Mouse (Mus musculus): ENCODE results near the gene Slc22a12. TPM values are rescaled to one million over a fixed set of nuclear protein-coding genes. Genes with fewer than 3 reads are reported as not detected.

Slc22a12 gene
- total RNA-seq, 2 experiments from 2014 or later, result 0.37 to 10.1 TPM

GRCm38 (mm10) chr19:6495714-6496113 lies 47.1 kb downstream of the Slc22a12 start:
- DNase-seq (ENCODE audit: low spot score in 2 of 2), result no peak

GRCm38 (mm10) chr19:6494504-6495170 lies 48.2 kb downstream of the Slc22a12 start:
- no peak for DNase-seq (ENCODE audit: low spot score in 2 of 2)

- DNase-seq (ENCODE audit: low spot score in 2 of 2), result no peak
Measured at GRCm38 (mm10) chr19:6494032-6494431, 48.8 kb downstream of the Slc22a12 start.

- DNase-seq (ENCODE audit: low spot score in 2 of 2), result no peak
Measured at GRCm38 (mm10) chr19:6493219-6493618, 49.6 kb downstream of the Slc22a12 start.

- peak; percentile 46 to 54 for DNase-seq (ENCODE audit: low spot score in 2 of 2)
Measured at GRCm38 (mm10) chr19:6492124-6492523, 50.7 kb downstream of the Slc22a12 start.

- DNase-seq (ENCODE audit: low spot score in 2 of 2), result no peak
Measured at GRCm38 (mm10) chr19:6491538-6491937, 51.3 kb downstream of the Slc22a12 start.

GRCm38 (mm10) chr19:6489030-6489429 lies 53.8 kb downstream of the Slc22a12 start:
- peak; percentile 65 to 81 for DNase-seq (ENCODE audit: low spot score in 2 of 2)

Small RNA genes within 50 kb of the gene (microRNA-seq; reads per million reads assigned to microRNA genes)
- not detected for gene Gm26460

Other genes starting within 250 kb of the Slc22a12 start
- gene Cdc42bpg, start 236.6 kb downstream of the Slc22a12 start, total RNA-seq (2021), result 10 to 100 TPM; 18.4 to 20.6 TPM
- gene Men1, start 208.1 kb downstream of the Slc22a12 start, total RNA-seq (2021), result 10 to 100 TPM; 44.3 to 47.5 TPM
- 10 to 100 TPM; 61.1 to 62.0 TPM for gene Map4k2, start 201.9 kb downstream of the Slc22a12 start, total RNA-seq (2021)
- gene Sf1, start 179.3 kb downstream of the Slc22a12 start, total RNA-seq (2021), result 100 to 1,000 TPM; 270 to 308 TPM
- 100 to 1,000 TPM in 1 of 2 experiments, 10 to 100 TPM in 1; 81.8 to 113 TPM for gene Pygm, start 158.6 kb downstream of the Slc22a12 start, total RNA-seq (2021)
- 10 to 100 TPM; 48.5 to 55.9 TPM for gene Rasgrp2, start 143.7 kb downstream of the Slc22a12 start, total RNA-seq (2021)
- gene Nrxn2, start 124.3 kb downstream of the Slc22a12 start, total RNA-seq (2021), result 10 to 100 TPM; 17.8 to 18.3 TPM

Data from adrenal gland, postnatal 4 days (tissue).